Mouse (Mus musculus) liver, embryonic 14.5 days (tissue): Measurements from ENCODE around the gene Homer2. TPM values are rescaled to one million over a fixed set of nuclear protein-coding genes. Genes with fewer than 3 reads are reported as not detected.

ENCODE experiments used
- ATAC-seq: fragments of 200-750 bp; cut with Nextera tagmentation; 2 replicates; pipeline ENCODE4 v1.8.0; 2017; ENCODE audit warnings: moderate number of reproducible peaks, mild to moderate bottlenecking, moderate library complexity; ENCODE audit not compliant: insufficient read depth
- DNase-seq, 3 experiments: peaks; one replicate each; pipeline ENCODE4 v3.0.0-alpha.2; 2012 to 2013; ENCODE audit warnings: low read depth in 3 of 3, low spot score in 3 of 3
- H3K27ac ChIP-seq: fragments of 300-500 bp; sonication (generic); 2 replicates; pipeline ENCODE4 v1.5.1; 2014; ENCODE audit warnings: moderate library complexity, mild to moderate bottlenecking, control low read depth, inconsistent platforms
- H3K27me3 ChIP-seq: fragments of 300-500 bp; sonication (generic); 2 replicates; pipeline ENCODE4 v1.6.1; 2014; ENCODE audit warnings: mild to moderate bottlenecking, low read length, moderate library complexity; ENCODE audit not compliant: control insufficient read depth, insufficient read depth
- H3K36me3 ChIP-seq: fragments of 300-500 bp; sonication (generic); replicated peaks from 2 replicates; pipeline ENCODE4 v1.6.1; 2014; ENCODE audit warnings: low read depth; ENCODE audit not compliant: control insufficient read depth, insufficient read depth
- H3K4me1 ChIP-seq, 2 experiments: fragments of 200-500 bp in 1 of 2; fragments of 300-500 bp in 1 of 2; sonication (generic) in 1 of 2; replicated peaks; 2 replicates each; pipeline ENCODE4 v1.6.1; 2012 to 2014; ENCODE audit warnings: antibody characterized with exemption in 1 of 2, inconsistent platforms in 1 of 2, low read length in 1 of 2; ENCODE audit not compliant: control insufficient read depth in 2 of 2, insufficient read depth in 2 of 2
- H3K4me2 ChIP-seq: fragments of 300-500 bp; sonication (generic); 2 replicates; pipeline ENCODE4 v1.6.1; 2014; ENCODE audit warnings: low read depth, mild to moderate bottlenecking, control low read depth, moderate library complexity
- H3K4me3 ChIP-seq, 2 experiments: fragments of 200-500 bp in 1 of 2; fragments of 300-500 bp in 1 of 2; sonication (generic) in 1 of 2; 2 replicates each; pipeline ENCODE4 v1.5.1; 2012 to 2014; ENCODE audit warnings: low read depth in 2 of 2, low read length in 2 of 2, mild to moderate bottlenecking in 2 of 2, control low read depth in 1 of 2, inconsistent platforms in 1 of 2, moderate library complexity in 1 of 2; ENCODE audit not compliant: insufficient read depth in 1 of 2
- H3K9ac ChIP-seq: fragments of 300-500 bp; sonication (generic); replicated peaks from 2 replicates; pipeline ENCODE4 v1.6.1; 2014; ENCODE audit warnings: mild to moderate bottlenecking, control low read depth, moderate library complexity
- H3K9me3 ChIP-seq: fragments of 300-500 bp; sonication (generic); 2 replicates; pipeline ENCODE4 v1.6.1; 2016; ENCODE audit warnings: low read length, mixed read lengths; ENCODE audit not compliant: control insufficient read depth
- CTCF ChIP-seq: IDR thresholded peaks from 2 replicates; pipeline ENCODE4 v1.5.1; 2016; ENCODE audit warnings: antibody characterized with exemption, low read depth, control low read depth
- EP300 ChIP-seq: IDR thresholded peaks from 2 replicates; pipeline ENCODE4 v1.6.1; 2016; ENCODE audit warnings: antibody characterized with exemption, low read depth
- WGBS: fragments of 180-500 bp; shearing (Covaris S2); extraction: QIAGEN DNeasy Blood & Tissue Kit; methylation state at CpG from one replicate; pipeline ENCODE4 v1.1.7; 2014; ENCODE audit not compliant: insufficient replicate concordance; 5-methylcytosine and 5-hydroxymethylcytosine counted together
- polyA plus RNA-seq, 2 experiments: library from polyadenylated mRNA; depleted of rRNA in 1 of 2; stranded (reverse) in 1 of 2; unstranded in 1 of 2; fragments of >200 nt; fragmentation: Nextera tagmentation in 1 of 2; extraction: Ambion mirVana in 1 of 2; gene quantifications; 2 replicates each; pipeline versions ENCODE4 v1.2.1 to v1.2.3; 2012 to 2014

Homer2 gene
- polyA plus RNA-seq, 2 experiments, result 2.6 to 2.8 TPM

- H3K4me3 ChIP-seq, result no peak overlapping the region
- DNase-seq (no peak), ATAC-seq (no peak)
- peak; percentile 21; the same call in 1 of the 2 replicates for TF ChIP-seq CTCF
- TF ChIP-seq EP300, result no peak
- no peaks in the 10 kb centered on the region for H3K27me3 ChIP-seq
- H3K4me1 ChIP-seq, result peaks cover 0 to 8% of the 10 kb centered on the region in 2 experiments; a peak in 3 of 4 replicates
- no peaks in the 10 kb centered on the region for H3K9me3 ChIP-seq
- no peak overlapping the region for H3K27ac ChIP-seq
- 69% methylated on average over 3 of the region's 3 CpGs for WGBS
- no peak overlapping the region for H3K4me2 ChIP-seq
- peaks cover 46% of the 10 kb centered on the region for H3K36me3 ChIP-seq
- no peak overlapping the region for H3K9ac ChIP-seq
Observed at GRCm38 (mm10) chr7:81583512-81583911, 123.8 kb downstream of the Homer2 start.

GRCm38 (mm10) chr7:81579312-81579711 lies 128.0 kb downstream of the Homer2 start:
- no peak overlapping the region for H3K4me2 ChIP-seq
- WGBS, result 88% methylated on average over 5 of the region's 5 CpGs
- ATAC-seq, result no peak
- no peak for DNase-seq
- no peak overlapping the region for H3K27ac ChIP-seq
- peaks cover 30% of the 10 kb centered on the region for H3K36me3 ChIP-seq
- no peaks in the 10 kb centered on the region for H3K27me3 ChIP-seq
- no peaks in the 10 kb centered on the region for H3K9me3 ChIP-seq
- H3K4me1 ChIP-seq, result peaks cover 0 to 6% of the 10 kb centered on the region in 2 experiments; a peak in 2 of 4 replicates
- no peak overlapping the region for H3K4me3 ChIP-seq
- TF ChIP-seq CTCF (no peak), EP300 (no peak)
- H3K9ac ChIP-seq, result no peak overlapping the region

- Histone ChIP-seq H3K4me1 (peaks cover 6 to 12% of the 10 kb centered on the region in 2 experiments), H3K9ac (no peak overlapping the region), H3K36me3 (peaks cover 30% of the 10 kb centered on the region), H3K27ac (no peak overlapping the region), H3K9me3 (no peaks in the 10 kb centered on the region), H3K4me2 (no peak overlapping the region), H3K4me3 (no peak overlapping the region), H3K27me3 (no peaks in the 10 kb centered on the region)
- DNase-seq (no peak), ATAC-seq (no peak)
- 78% methylated on average over 7 of the region's 7 CpGs for WGBS
- TF ChIP-seq EP300 (no peak), CTCF (no peak)
Observed at GRCm38 (mm10) chr7:81578413-81578812, 128.9 kb downstream of the Homer2 start.

GRCm38 (mm10) chr7:81577872-81578271 lies 129.5 kb downstream of the Homer2 start:
- 83% methylated on average over 3 of the region's 3 CpGs for WGBS
- Histone ChIP-seq H3K27me3 (no peaks in the 10 kb centered on the region), H3K4me3 (no peak overlapping the region), H3K27ac (no peak overlapping the region), H3K9ac (no peak overlapping the region), H3K9me3 (no peaks in the 10 kb centered on the region), H3K4me2 (no peak overlapping the region), H3K36me3 (peaks cover 30% of the 10 kb centered on the region), H3K4me1 (peaks cover 11 to 17% of the 10 kb centered on the region in 2 experiments)
- DNase-seq (no peak), ATAC-seq (no peak)
- TF ChIP-seq EP300, result no peak
- no peak for TF ChIP-seq CTCF

GRCm38 (mm10) chr7:81575606-81576005 lies 131.7 kb downstream of the Homer2 start:
- H3K4me1 ChIP-seq, result peaks cover 13 to 20% of the 10 kb centered on the region in 2 experiments
- no peaks in the 10 kb centered on the region for H3K9me3 ChIP-seq
- WGBS, result 91% methylated on average over 10 of the region's 10 CpGs
- H3K9ac ChIP-seq, result no peak overlapping the region
- H3K4me2 ChIP-seq, result no peak overlapping the region
- H3K27ac ChIP-seq, result no peak overlapping the region
- no peak overlapping the region for H3K4me3 ChIP-seq
- no peaks in the 10 kb centered on the region for H3K27me3 ChIP-seq
- H3K36me3 ChIP-seq, result peaks cover 30% of the 10 kb centered on the region
- no peak for DNase-seq
- ATAC-seq, result no peak
- TF ChIP-seq EP300 (no peak), CTCF (no peak)
